Mouse (Mus musculus) kidney, adult 11 months (tissue): ENCODE data around the gene Tdrd9.
"Not testable (repeated sequence)": the region's sequence is repeated elsewhere in the genome, so short reads cannot be mapped to it uniquely, and the experiment has no call there.

Experiments
- DNase-seq: peaks from one replicate; pipeline ENCODE4 v3.0.0; 2022

The Tdrd9 gene

GRCm38 (mm10) chr12:112035341-112036100 lies 64.2 kb downstream of the Tdrd9 start:
- not testable (repeated sequence) for DNase-seq

GRCm38 (mm10) chr12:112038441-112038840 lies 67.1 kb downstream of the Tdrd9 start:
- DNase-seq = no peak

DNA sequence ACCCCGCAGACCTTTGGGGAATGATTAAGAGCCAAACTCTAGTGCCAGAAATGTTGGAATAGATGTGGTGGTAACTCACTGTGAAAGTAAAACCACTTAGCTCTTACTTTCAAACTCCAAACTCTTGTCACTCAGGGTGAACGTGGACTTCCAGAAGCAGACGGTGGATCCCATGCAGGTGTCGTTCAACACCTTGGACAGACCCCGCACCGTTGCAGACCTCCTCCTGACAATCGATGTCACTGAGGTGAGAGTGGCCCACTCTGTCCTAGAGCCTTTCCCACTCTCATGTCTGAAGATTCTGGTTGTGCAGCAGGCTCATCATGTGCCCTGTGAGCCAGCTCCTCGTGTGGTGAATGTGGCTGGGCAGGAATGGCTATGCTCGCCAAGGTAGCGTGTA lies 67.8 kb downstream of the Tdrd9 start:
- DNase-seq = no peak

DNA sequence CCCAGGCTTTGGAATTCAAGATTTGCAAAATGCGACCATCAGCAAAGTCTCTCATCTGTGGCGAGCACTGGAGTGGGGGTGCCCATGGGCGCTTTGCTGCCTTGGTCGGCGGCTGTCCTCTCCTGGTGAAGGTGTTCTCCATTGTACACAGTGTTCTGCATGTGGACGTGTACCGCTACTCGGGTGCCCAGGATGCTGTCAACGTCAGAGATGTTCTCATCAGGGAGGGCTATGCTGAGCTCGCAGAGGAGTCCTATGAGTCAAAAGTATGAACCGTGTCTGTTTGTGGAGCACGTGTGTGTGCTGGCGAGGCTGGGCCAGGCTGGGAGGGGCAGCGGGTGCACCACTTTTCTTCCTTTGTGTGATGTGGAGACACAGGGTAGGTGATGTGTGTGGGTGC lies 71.3 kb downstream of the Tdrd9 start:
- DNase-seq = no peak

DNA sequence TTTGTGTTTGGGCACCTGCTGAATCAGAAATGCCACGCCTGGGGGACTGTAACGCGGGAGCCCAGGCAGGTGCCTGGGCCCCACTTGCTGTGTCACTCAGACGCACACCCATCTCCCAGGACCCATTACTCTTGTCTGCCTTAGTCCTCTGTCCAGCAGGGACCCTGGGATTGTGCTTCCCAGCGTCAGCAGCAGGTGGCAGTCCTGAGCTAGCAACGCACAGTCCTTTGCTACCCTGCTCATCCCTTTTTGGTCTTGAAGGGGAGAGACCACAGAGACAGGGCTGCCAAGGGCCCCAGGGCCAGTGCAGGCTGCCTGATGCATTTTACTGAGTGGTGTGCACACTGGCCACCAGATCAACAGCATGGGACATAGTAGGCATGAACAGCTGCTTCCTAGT lies 106.3 kb downstream of the Tdrd9 start:
- peak; percentile 43 for DNase-seq

DNA sequence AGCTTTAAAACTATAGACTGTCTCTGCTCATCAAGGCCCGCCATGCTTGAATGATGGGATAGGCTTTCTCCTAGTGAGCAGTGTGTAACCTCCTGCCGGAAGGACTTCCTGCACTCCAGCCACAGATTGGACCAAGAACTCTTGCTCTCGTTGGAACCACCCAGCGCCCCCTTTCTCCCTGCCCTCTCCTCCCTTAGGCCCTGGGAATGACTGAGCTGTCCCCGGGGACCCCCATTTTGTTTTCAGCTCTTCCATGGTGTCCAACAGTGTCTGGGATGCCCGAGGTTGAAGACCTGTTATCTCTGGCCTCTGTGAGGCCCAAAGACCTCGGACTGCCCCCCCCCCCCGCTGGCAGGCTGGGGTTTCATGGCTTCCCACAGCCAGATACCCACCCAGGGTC lies 108.6 kb downstream of the Tdrd9 start:
- DNase-seq = no peak

GRCm38 (mm10) chr12:112080911-112081310 lies 109.6 kb downstream of the Tdrd9 start:
- no peak for DNase-seq

- DNase-seq = no peak
Observed at GRCm38 (mm10) chr12:112082241-112082640, 110.9 kb downstream of the Tdrd9 start.

- no peak for DNase-seq
Observed at GRCm38 (mm10) chr12:112086250-112086649, 114.9 kb downstream of the Tdrd9 start.

DNA sequence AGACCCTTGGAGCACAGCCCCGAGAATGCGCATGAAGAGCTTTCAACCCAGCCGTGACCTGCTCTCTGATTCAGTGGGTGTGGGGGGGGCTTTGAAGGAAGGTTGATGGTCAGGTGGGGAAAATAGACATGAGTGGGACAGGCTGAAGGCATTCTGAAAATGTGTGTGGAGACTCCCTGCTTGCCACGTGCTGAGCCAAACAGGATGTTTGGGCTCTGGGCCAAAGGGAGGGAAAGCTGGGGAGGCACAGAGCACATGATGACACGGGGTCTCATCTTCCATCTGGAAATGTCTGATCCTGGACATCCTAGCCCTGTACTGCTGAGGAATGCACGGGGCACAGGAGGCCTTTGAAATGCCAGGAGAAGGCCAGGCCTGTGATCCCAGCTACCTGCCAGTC lies 115.4 kb downstream of the Tdrd9 start:
- no peak for DNase-seq

DNA sequence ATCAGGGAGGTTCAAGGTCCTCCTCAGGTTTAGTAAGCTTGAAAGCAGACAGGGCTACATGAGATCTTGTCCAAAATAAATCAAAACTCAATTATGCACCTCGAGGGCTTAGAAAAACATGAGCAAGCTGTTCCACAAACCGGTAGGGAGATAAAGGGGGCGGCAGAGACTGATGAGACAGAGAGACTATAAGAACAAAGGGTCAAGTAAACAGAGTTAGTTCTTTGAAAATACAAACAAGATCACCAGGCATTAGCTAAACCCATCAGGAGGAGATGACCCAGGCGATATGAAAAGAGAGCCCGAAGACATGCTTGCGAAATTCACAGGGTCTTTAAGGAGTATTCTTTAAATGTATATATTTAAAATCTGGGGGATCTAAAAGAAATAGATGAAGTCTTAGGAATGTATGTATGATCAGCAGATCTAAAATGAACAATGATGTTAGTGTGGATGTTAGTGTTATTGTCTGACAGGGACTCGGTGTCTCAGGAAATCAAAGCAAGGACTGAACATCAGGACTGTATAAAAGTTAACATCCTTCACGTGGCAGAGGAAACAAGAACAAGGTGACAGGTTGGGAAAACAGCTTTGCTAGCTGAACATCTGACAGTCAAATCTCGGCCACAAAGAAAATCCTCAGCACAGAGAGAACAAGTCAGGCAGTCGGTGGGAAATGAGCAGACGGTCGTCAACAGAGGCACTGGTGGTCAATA lies 117.4 kb downstream of the Tdrd9 start:
- no peak for DNase-seq

DNA sequence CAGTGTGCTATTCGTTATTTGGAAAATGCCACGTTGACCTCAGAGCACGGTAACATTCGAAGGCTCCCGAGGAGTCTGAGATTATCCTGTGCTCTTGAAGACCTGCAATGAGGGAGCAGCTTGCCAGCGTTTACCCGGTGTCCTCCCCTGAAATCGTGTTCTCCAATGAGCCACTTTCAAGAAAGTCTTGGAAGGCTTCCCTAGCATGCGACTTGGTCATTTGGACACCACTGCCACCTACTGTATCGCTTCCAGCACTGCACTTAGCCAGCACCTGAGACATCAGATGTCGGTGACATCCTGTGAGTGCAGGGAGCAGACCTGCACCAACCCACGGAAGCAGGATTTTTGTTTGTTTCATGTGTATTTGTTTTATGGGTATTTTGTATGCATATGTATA lies 119.7 kb downstream of the Tdrd9 start:
- peak; percentile 60 for DNase-seq

GRCm38 (mm10) chr12:112094261-112094880 lies 123.0 kb downstream of the Tdrd9 start:
- DNase-seq = no peak

- peak; percentile 67 for DNase-seq
Observed at GRCm38 (mm10) chr12:112096051-112096732, 124.8 kb downstream of the Tdrd9 start.

DNA sequence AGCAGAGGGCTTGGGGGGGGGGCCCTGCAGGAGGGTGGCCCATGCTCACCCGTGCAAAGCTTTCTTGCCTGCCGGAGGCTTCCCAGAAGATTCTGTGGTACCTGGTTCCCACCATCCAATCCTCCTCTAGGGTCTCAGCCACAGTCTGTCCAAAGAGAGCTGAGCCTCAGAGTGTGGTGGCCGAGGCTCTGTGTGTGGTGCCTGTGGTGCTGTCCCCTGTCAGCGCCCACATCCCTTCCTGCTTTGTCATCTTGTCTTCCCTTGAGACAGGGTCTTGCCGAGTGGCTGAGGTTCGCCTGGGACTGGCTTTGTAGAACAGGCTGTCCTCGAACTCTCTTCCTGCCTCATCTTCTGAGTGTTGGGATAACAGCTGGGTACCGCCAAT lies 125.4 kb downstream of the Tdrd9 start:
- no peak for DNase-seq

DNA sequence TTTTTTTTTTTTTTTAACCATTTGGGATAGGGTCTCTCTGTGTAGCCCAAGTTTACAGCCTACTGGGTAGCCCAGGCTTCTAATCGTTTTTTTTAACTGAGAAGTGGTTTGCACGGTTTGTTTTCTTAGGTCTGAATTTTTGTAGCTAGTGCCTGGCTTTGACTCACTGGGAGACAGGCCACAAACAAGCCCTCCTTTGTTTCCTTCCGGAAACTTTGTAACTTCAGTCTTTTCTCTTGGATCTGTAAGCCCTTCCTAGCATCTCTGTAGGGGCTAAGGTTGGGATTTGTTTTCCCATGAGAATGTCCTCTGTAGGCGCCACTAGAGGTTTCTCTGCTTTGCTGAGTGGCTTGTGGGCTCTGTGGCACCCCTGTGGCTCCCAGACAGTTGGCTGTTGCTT lies 128.7 kb downstream of the Tdrd9 start:
- DNase-seq = no peak

GRCm38 (mm10) chr12:112101045-112101444 lies 129.7 kb downstream of the Tdrd9 start:
- no peak for DNase-seq

- DNase-seq = no peak
Observed at GRCm38 (mm10) chr12:112103179-112103578, 131.8 kb downstream of the Tdrd9 start.

- no peak for DNase-seq
Observed at GRCm38 (mm10) chr12:112104890-112105289, 133.5 kb downstream of the Tdrd9 start.

DNA sequence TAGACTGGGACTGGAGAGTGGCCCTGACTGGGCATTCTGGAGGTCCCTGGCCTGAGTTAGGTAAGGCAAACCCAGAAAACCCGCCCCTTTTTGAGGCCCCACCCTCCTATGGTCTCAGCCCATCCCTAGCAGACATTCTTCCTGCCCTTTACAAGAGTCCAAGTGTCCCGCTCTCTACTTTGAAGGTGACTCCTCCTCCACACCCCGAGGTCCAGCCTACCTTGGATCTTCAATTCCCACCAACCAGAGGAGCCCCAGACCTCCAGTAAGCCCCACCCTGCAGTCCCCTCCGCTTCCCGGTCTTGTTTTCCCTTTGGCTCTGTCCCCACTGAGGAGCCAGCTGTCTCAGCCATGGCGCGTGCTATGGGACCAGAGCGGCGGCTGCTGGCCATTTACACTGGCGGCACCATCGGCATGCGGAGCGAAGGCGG lies 135.2 kb downstream of the Tdrd9 start, which contains the start of gene Aspg:
Gene Aspg, plus strand, starts transcription at position 139 of the 431 bp plus-strand sequence.
- peak; percentile 62 for DNase-seq

- DNase-seq = no peak
Observed at GRCm38 (mm10) chr12:112107685-112108084, 136.3 kb downstream of the Tdrd9 start.

- DNase-seq = peak; percentile 78
Observed at GRCm38 (mm10) chr12:112108696-112109445, 137.5 kb downstream of the Tdrd9 start.
